Mouse (Mus musculus) myocyte (in vitro differentiated cells): Measurements from ENCODE around the gene Hsd3b7. TPM values are rescaled to one million over a fixed set of nuclear protein-coding genes. Genes with fewer than 3 reads are reported as not detected.
A peak's percentile ranks its signal among the peaks of the same experiment; 100 is the strongest.

Source experiments
- H3K27me3 ChIP-seq: one replicate; pipeline ENCODE4 v1.6.1; 2011; ENCODE audit not compliant: control insufficient read depth, insufficient read depth, insufficient read length
- H3K36me3 ChIP-seq: one replicate; pipeline ENCODE4 v1.6.1; 2011; ENCODE audit not compliant: control insufficient read depth, insufficient read depth
- H3K4me2 ChIP-seq: one replicate; pipeline ENCODE4 v1.6.1; 2011; ENCODE audit warnings: low read depth, control low read depth
- H3K4me3 ChIP-seq: one replicate; pipeline ENCODE4 v1.5.1; 2011; ENCODE audit warnings: mild to moderate bottlenecking, control low read depth, moderate library complexity
- H3K79me2 ChIP-seq: one replicate; pipeline ENCODE4 v1.6.1; 2011; ENCODE audit not compliant: control insufficient read depth, insufficient read depth
- H3ac ChIP-seq: one replicate; pipeline ENCODE4 v1.6.1; 2011; ENCODE audit not compliant: control insufficient read depth, insufficient read length
- CEBPB ChIP-seq: IDR thresholded peaks from 2 replicates; pipeline ENCODE4 v1.6.1; 2011; ENCODE audit warnings: mild to moderate bottlenecking, moderate library complexity; ENCODE audit not compliant: poor library complexity, insufficient read depth, severe bottlenecking
- E2F4 ChIP-seq: IDR thresholded peaks from one replicate; pipeline ENCODE4 v1.6.1; 2011; ENCODE audit warnings: mild to moderate bottlenecking, control low read depth, moderate library complexity; ENCODE audit not compliant: insufficient read depth
- MAX ChIP-seq: IDR thresholded peaks from one replicate; pipeline ENCODE4 v1.6.1; 2011; ENCODE audit warnings: low read depth, mild to moderate bottlenecking, control low read depth
- MYOD1 ChIP-seq, 3 experiments: IDR thresholded peaks; one replicate each; pipeline ENCODE4 v1.6.1; 2011; ENCODE audit warnings: control low read depth in 2 of 3, low read depth in 2 of 3, mild to moderate bottlenecking in 2 of 3, moderate library complexity in 1 of 3; ENCODE audit not compliant: insufficient read length in 2 of 3, control insufficient read depth in 1 of 3
- MYOG ChIP-seq, 3 experiments: IDR thresholded peaks; one replicate each; pipeline ENCODE4 v1.6.1; 2011; ENCODE audit warnings: control low read depth in 2 of 3, low read depth in 2 of 3, mild to moderate bottlenecking in 2 of 3; ENCODE audit not compliant: insufficient read length in 2 of 3, control insufficient read depth in 1 of 3, insufficient read depth in 1 of 3
- POLR2A ChIP-seq: IDR thresholded peaks from one replicate; pipeline ENCODE4 v1.6.1; 2011; ENCODE audit warnings: low read depth, mild to moderate bottlenecking, control low read depth, moderate library complexity; ENCODE audit not compliant: insufficient read length
- POLR2AphosphoS2 ChIP-seq: IDR thresholded peaks from one replicate; pipeline ENCODE4 v1.6.1; 2011; ENCODE audit warnings: low read depth, control low read depth; ENCODE audit not compliant: insufficient read length
- REST ChIP-seq: IDR thresholded peaks from one replicate; pipeline ENCODE4 v1.6.1; 2011; ENCODE audit warnings: mild to moderate bottlenecking, control low read depth, moderate library complexity; ENCODE audit not compliant: insufficient read depth, insufficient read length
- SRF ChIP-seq: IDR thresholded peaks from one replicate; pipeline ENCODE4 v1.6.1; 2011; ENCODE audit warnings: low read depth; ENCODE audit not compliant: control insufficient read depth, insufficient read length
- TCF12 ChIP-seq: IDR thresholded peaks from one replicate; pipeline ENCODE4 v1.6.1; 2011; ENCODE audit warnings: mild to moderate bottlenecking, control low read depth; ENCODE audit not compliant: poor library complexity, insufficient read depth, severe bottlenecking
- TCF3 ChIP-seq: IDR thresholded peaks from one replicate; pipeline ENCODE4 v1.6.1; 2011; ENCODE audit warnings: low read depth, control low read depth; ENCODE audit not compliant: insufficient read length
- USF1 ChIP-seq: IDR thresholded peaks from one replicate; pipeline ENCODE4 v1.6.1; 2011; ENCODE audit warnings: low read depth, mild to moderate bottlenecking, control low read depth, moderate library complexity
- polyA plus RNA-seq: library from polyadenylated mRNA; unstranded; fragments of >200 nt; fragmentation: generic; extraction: Trizol; gene quantifications from one replicate; pipeline ENCODE4 v1.2.1, GENCODE M21; 2012; ENCODE audit warnings: missing spikeins

Gene Hsd3b7
- polyA plus RNA-seq, 1 experiment = 15.0 TPM

DNA sequence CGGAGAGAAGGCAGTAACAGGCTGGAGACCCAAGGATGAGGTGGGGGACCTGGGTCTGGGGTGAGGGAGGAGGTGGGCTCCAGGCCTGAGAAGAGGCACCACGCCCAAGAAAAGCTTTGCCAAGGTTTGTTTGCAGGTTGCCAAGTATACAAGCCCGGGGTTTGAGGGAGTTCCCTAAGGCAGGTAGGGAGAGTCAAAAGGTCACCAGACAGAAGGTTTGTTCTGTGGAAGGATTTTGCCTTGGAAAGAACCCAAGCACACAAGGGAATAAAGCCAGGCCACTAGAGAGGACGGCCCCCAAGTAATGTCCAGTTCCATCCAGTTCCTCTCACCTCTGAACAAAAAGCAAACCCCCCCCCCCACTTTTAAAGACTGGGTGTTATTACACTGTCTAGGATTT lies 10.8 kb downstream of the Hsd3b7 start:
- no peak overlapping the region for H3K4me2 ChIP-seq
- no peaks in the 10 kb centered on the region for H3K36me3 ChIP-seq
- H3K79me2 ChIP-seq = no peaks in the 10 kb centered on the region
- H3K27me3 ChIP-seq = no peaks in the 10 kb centered on the region
- H3ac ChIP-seq = no peak overlapping the region
- no peak overlapping the region for H3K4me3 ChIP-seq
- TF ChIP-seq REST = no peak
- TF ChIP-seq TCF12 = no peak
- no peak for TF ChIP-seq TCF3
- TF ChIP-seq CEBPB = no peak
- no peak for TF ChIP-seq E2F4
- no peak for TF ChIP-seq SRF
- TF ChIP-seq MYOG (IDR thresholded peaks at IDR 0.05; ENCODE audit: control insufficient read depth in 1 of 3, insufficient read depth in 1 of 3, insufficient read length in 2 of 3, low read depth in 2 of 3) = no peak
- TF ChIP-seq MAX = no peak
- TF ChIP-seq USF1 = no peak
- no peak for TF ChIP-seq POLR2A

DNA sequence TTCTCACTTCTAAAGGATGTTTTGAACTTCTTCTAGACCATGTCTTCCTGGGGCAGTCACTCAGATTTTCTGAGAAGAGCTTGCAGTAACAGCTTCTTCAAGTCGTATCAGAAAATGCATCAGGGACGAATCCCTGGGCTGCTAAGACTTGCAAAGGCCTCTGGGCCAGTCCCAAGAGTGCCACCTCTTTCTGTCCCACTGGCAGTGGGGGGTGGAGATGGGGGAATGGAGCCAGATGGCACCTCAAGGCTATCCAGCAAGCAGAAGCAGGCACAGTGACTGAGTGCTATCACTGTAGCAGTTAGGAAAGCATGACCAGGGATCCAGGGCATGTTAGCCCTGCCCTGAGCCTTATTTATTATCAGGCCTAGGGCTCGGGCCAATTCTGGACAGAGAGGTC lies 11.9 kb downstream of the Hsd3b7 start:
- Histone ChIP-seq H3K4me2 (no peak overlapping the region), H3K36me3 (no peaks in the 10 kb centered on the region), H3K4me3 (no peak overlapping the region), H3ac (no peak overlapping the region), H3K79me2 (no peaks in the 10 kb centered on the region), H3K27me3 (no peaks in the 10 kb centered on the region)
- TF ChIP-seq POLR2AphosphoS2 = no peak
- TF ChIP-seq TCF12 = no peak
- TF ChIP-seq CEBPB = no peak
- no peak for TF ChIP-seq MYOG (IDR thresholded peaks at IDR 0.05; ENCODE audit: control insufficient read depth in 1 of 3, insufficient read depth in 1 of 3, insufficient read length in 2 of 3, low read depth in 2 of 3)
- no peak for TF ChIP-seq USF1
- no peak for TF ChIP-seq TCF3
- TF ChIP-seq E2F4 = no peak
- TF ChIP-seq POLR2A = no peak
- TF ChIP-seq MAX = no peak
- TF ChIP-seq MYOD1 (IDR thresholded peaks at IDR 0.05; ENCODE audit: control insufficient read depth in 1 of 3, insufficient read length in 2 of 3, low read depth in 2 of 3) = no peak
- TF ChIP-seq SRF = no peak
- no peak for TF ChIP-seq REST

DNA sequence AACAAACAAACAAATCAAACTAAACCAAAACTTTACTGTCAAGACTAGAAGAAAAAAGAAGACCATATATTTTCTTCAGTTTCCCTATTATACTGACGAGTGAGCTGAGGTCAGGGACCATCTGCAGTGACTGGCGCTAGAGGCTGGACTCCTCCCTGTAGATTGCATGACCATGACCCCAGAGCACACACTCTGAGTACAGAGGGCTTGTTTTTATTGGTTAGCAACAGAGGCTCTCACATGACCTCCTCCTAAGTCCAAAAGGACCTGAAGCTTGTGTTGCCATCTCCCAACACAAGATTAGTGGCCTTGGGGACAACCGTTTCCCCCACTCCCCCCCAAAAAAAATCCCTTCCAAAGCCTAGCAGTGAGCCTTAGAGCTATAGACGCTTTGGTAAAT lies 13.4 kb downstream of the Hsd3b7 start:
- Histone ChIP-seq H3K79me2 (no peaks in the 10 kb centered on the region), H3ac (no peak overlapping the region), H3K4me3 (no peak overlapping the region), H3K36me3 (no peaks in the 10 kb centered on the region), H3K4me2 (peak overlapping the region; percentile 27), H3K27me3 (no peaks in the 10 kb centered on the region)
- TF ChIP-seq E2F4 = no peak
- TF ChIP-seq USF1 = no peak
- no peak for TF ChIP-seq MAX
- TF ChIP-seq SRF = no peak
- TF ChIP-seq CEBPB = no peak
- TF ChIP-seq REST = no peak
- TF ChIP-seq TCF12 = no peak
- TF ChIP-seq MYOD1 (IDR thresholded peaks at IDR 0.05; ENCODE audit: control insufficient read depth in 1 of 3, insufficient read length in 2 of 3, low read depth in 2 of 3) = no peak
- no peak for TF ChIP-seq TCF3
- no peak for TF ChIP-seq POLR2AphosphoS2
- no peak for TF ChIP-seq POLR2A

DNA sequence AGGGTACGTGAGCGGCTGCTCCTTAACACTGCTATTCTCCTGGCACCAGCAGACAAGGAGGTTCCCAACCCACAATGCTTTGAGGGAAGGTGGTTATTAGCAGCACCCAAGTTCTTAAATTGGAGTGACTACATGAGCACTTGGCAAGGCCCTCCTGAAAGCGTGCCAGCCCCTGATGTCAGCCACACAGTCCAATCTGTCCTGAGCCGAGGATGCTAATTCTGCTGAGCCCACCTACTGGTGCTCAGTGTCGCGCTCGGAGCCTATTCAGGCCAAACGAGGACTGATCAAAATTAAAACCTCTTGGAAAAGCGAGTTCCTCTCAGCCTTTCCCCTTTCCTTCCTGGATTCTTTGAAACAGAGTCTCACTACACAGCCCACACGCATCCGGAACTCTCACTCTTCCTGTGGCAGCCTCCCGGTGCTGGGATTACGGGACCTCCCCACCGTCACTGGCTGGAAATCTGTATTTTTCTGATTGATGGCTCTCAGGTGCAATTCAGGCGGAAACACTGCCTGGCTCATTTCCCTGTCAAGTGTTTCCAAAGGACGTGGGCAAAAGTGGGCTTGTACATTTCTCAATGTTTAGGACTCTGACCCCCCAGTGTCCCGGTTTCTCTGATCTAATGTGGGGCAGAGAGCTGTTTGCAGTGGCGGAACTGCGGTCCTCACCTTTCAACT lies 14.0 kb downstream of the Hsd3b7 start:
- H3K27me3 ChIP-seq = no peaks in the 10 kb centered on the region
- no peak overlapping the region for H3ac ChIP-seq
- no peaks in the 10 kb centered on the region for H3K36me3 ChIP-seq
- no peak overlapping the region for H3K4me3 ChIP-seq
- no peaks in the 10 kb centered on the region for H3K79me2 ChIP-seq
- TF ChIP-seq CEBPB = no peak
- TF ChIP-seq USF1 = no peak
- no peak for TF ChIP-seq POLR2A
- TF ChIP-seq E2F4 = no peak
- TF ChIP-seq MAX = no peak
- no peak for TF ChIP-seq POLR2AphosphoS2
- H3K4me2 ChIP-seq = peak overlapping the region; percentile 27

DNA sequence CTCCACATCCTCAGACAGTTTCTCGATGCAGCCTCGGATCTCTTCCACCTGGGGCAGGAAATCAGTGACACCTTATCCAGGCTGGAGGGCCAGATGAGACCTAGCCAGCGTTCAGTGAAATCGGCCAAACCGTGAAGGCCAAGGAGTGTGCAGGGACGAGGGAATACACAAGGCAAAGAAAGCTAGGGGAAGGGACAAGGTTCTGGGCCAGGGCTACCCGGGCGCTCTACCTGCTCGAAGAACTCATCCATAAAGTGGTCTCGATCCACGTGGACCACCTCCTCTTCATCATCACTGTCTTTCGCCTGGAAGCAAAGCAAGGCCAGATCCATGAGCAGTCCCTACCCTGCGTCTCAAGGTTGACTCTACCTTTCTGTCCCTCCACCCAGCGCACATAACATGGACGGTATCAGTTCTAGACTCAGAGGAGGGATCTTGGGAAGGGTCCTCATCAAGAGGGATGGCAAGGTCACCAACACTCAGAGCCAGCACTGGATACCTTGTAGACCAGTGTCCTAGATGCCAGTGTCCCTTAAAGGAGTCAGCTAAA lies 14.8 kb downstream of the Hsd3b7 start:
- Histone ChIP-seq H3K36me3 (no peaks in the 10 kb centered on the region), H3K4me3 (no peak overlapping the region), H3K27me3 (no peaks in the 10 kb centered on the region), H3K4me2 (no peak overlapping the region), H3K79me2 (no peaks in the 10 kb centered on the region), H3ac (no peak overlapping the region)
- TF ChIP-seq MYOD1 (IDR thresholded peaks at IDR 0.05; ENCODE audit: control insufficient read depth in 1 of 3, insufficient read length in 2 of 3, low read depth in 2 of 3) (no peak), SRF (no peak), USF1 (no peak), TCF3 (no peak), REST (no peak), CEBPB (no peak), E2F4 (no peak), MYOG (IDR thresholded peaks at IDR 0.05; ENCODE audit: control insufficient read depth in 1 of 3, insufficient read depth in 1 of 3, insufficient read length in 2 of 3, low read depth in 2 of 3) (no peak), POLR2AphosphoS2 (no peak), TCF12 (no peak), POLR2A (no peak), MAX (no peak)
